Mouse (Mus musculus) A20 (cell line): ENCODE results near the gene Usp5.
"Not testable (repeated sequence)": the region's sequence is repeated elsewhere in the genome, so short reads cannot be mapped to it uniquely, and the experiment has no call there.

Source experiments
- DNase-seq: peaks from one replicate; pipeline ENCODE4 v3.0.0-alpha.2; 2011; ENCODE audit warnings: low read depth, low spot score

Gene Usp5

DNA sequence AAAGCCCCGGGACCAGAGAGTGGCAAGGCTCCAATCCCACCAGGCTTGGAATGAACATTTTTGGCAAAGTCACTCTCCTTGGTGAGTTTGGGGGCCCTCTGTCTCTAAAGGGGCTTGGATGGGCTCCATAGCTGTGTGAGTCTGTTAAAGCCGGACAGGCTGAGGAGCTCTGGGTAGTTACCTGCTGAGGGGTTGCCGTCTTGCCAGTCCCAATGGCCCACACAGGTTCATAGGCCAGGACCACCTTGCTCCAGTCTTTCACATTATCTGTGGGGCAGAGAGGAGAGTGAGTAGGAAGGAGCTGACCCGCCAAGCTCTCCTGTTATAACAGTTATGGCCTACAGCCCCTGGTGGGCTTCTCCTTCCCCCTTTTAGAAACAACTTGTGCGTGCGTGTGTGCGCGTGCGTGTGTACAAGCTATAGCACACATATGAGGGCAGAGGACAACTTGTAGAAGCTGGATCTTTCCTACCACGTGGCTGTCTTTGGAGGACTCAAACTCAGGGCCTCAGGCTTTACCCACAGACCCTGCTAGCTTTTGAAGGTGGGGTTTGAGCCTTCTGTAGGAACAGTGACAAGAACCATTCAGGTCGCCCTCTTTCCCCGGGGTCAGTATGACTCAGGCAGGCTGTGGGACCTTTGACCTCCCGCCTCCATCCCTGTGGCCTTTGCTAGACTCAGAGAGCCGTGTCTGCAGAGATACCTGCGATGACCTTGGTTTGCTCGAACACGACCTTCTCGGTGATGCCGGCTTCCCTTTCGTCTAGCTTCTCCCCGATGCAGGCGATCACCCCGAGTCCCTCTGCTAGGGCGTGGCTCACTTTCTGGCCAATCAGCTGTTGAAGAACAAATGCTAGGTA lies 17.4 kb downstream of the Usp5 start:
- DNase-seq: no peak

DNA sequence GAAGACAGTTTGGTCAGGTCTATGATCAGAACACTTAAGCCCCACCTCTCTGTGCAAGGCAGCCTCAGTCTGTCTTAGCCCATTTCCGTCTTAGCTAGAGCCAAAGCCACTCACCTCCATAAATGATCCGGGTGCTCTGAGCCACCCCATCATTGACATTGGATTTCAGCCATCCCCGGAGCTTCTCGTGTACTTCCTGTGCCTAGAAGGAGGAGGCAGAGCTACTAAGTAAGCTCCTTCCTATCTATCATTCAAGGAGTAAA lies 17.9 kb downstream of the Usp5 start:
- no peak for DNase-seq

DNA sequence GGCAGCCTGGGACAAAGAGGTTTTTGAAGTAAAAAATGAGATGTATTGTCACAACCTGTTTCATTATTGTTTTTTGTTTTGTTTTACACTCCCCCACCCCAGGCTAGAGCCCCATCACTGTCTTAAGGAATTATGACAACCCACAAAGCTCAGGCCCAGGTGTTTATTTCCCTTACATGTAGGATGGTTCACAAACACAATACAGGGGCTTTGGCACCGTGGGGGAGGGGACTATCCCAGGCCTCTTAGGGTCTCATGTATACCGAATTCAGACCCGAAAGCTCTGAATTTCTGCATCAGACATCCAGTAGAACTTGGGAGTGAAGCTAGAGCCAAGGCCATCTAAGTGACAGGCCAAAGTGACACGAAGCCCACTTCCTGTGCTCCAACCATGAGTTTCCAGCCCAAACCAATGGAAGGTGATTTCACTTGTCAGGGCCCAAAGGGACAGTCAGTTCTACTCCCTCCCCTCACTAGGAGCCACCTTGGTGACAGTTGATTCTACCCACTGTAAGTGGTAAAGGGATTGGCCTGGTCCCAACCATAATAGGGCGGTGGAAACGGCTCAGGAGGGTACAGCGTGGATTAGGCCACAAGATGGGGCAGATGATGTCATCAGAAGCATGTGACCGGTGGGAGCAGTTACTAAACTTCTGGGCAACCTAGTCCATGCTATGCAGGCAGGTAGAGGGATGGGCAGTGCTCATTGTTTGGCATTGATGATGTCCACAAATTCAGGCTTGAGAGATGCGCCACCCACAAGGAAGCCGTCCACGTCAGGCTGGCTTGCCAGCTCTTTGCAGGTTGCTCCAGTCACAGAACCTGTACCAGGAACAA lies 18.5 kb downstream of the Usp5 start:
- DNase-seq: not testable (repeated sequence)

DNA sequence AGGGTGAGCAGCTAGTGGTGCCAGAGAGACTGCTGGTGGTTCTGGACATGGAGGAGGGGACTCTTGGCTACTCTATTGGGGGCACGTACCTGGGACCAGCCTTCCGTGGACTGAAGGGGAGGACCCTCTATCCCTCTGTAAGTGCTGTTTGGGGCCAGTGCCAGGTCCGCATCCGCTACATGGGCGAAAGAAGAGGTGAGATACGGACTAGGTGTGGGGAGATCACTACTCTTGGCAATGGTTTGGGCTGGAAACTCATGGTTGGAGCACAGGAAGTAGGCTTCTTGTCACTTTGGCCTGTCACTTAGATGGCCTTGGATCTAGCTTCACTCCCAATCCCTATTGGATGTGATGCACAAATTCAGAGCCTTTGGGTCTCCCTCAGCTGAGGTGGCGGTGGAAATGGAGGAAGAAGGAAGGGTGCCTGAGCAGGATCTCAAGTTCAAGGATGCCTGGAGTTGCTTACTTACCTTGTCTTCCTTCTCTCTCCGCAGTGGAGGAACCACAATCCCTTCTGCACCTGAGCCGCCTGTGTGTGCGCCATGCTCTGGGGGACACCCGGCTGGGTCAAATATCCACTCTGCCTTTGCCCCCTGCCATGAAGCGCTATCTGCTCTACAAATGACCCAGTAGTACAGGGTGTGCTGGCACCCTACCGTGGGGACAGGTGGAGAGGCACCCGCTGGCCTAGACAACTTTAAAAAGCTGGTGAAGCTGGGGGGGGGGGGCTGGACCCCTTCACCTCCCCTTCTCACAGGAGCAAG lies 19.3 kb downstream of the Usp5 start:
- peak; percentile 60 for DNase-seq

DNA sequence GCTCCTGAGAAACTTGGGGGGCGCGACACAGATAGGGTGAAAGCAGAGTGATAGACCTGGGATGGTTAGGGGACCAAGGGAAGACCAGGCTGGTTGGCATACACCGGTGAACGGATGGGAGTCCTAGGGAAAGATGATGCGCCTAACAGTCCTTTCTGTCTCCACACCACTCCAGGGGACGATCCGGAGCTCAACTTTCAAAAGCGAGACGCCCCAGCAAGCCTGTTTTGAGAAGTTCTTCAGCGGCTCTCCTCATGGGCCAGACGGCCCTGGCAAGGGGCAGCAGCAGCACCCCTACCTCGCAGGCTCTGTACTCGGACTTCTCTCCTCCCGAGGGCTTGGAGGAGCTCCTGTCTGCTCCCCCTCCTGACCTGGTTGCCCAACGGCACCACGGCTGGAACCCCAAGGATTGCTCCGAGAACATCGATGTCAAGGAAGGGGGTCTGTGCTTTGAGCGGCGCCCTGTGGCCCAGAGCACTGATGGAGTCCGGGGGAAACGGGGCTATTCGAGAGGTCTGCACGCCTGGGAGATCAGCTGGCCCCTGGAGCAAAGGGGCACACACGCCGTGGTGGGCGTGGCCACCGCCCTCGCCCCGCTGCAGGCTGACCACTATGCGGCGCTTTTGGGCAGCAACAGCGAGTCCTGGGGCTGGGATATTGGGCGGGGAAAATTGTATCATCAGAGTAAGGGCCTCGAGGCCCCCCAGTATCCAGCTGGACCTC lies 20.1 kb downstream of the Usp5 start:
- no peak for DNase-seq

DNA sequence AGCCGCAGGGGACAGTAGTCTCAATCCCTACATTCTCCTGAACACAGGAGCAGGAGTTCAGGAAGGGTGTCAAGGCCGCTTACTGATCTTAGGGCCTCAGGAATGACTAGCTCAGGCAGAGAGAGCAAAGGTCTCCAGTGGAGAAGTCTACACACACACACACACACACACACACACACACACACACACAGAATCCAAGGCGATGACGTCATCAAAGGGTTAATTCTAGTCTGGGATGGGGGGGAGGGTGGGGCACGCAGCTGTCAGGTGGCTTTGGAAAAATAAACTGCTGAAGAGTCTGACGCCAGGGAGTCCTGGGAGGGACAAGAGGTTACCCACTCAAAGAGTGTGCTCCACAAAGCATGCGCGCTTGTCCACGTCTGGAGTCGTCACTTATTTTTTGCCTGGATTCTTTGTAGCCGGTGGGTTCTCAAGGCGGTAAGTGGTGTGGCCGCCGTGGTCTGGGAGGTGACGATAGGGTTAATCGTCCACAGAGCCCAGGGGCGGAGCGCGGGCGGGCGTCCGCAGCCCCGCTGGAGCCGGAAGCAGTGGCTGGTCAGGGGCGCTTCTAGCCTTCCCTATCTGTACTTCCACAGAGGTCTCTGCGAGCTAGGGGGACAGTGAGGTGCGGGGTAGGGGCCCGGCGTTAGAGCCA lies 20.8 kb downstream of the Usp5 start, which contains the start of gene Spsb2:
Spsb2 (plus strand) TSS at position 304 of the 655 bp plus-strand sequence.
- DNase-seq: peak; percentile 21

DNA sequence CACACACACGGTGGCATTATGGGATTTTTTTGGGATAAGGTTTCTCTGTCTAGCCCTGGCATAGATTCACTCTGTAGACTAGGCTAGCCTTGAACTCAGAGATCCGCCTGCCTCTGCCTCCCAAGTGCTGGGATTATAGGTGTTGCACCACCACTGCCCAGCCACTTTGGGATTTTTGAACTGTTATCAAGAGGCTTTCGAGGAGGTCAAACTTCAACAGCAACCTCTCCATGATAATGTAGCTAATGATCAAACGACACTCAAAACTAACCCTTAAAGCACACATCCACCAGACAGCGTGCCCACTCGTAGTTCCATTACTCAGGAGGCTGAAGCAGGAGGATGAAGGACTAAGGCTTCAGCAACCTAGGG lies 21.3 kb downstream of the Usp5 start:
- no peak for DNase-seq

DNA sequence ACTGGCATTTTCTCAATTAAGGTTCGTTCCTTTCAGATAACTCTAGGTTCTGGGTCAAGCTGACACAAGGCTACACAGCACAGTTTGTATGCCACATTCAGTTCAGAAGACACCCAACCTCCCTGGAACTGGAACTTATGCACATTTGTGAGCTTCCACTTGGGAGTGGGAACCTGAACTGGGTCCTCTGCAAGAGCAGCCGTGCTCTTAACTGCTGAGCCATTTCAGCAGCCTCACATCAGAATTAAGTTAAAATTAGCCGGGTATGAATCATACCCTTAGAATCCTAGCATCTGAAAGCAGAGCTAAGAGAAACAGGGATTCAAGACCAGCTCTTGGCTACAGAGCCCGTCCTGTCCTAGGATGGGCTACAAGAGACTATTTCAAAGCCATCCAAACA lies 21.9 kb downstream of the Usp5 start:
- peak; percentile 33 for DNase-seq

DNA sequence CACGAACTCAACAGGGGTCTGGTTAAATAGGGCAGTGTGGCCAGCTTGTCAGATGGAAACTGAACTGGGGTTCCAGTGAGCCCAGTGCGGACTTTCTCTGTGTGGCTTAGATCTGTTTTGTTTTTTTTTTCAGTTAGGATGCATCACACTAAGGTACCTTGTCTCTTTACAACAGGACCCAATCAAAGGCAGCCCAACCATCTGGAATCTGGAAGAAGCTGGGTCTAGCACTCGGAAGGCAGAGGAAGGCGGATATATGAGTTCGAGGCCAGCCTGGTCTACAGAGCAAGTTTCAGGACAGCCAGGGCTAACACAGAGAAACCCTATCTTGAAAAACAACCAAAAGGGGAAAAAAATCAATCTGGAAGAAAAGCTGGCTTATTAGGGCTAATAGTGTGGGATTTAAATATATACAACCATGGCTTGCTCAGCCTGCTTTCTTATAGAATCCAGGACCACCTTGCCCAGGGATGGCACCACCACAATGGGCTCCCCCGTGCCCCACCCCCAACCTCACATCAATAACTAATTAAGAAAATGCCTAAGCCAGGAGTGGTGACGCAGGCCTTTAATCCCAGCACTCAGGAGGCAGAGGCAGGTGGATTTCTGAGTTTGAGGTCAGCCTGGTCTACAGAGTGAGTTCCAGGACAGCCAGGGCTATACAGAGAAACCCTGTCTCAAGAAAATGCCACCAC lies 22.7 kb downstream of the Usp5 start:
- no peak for DNase-seq

DNA sequence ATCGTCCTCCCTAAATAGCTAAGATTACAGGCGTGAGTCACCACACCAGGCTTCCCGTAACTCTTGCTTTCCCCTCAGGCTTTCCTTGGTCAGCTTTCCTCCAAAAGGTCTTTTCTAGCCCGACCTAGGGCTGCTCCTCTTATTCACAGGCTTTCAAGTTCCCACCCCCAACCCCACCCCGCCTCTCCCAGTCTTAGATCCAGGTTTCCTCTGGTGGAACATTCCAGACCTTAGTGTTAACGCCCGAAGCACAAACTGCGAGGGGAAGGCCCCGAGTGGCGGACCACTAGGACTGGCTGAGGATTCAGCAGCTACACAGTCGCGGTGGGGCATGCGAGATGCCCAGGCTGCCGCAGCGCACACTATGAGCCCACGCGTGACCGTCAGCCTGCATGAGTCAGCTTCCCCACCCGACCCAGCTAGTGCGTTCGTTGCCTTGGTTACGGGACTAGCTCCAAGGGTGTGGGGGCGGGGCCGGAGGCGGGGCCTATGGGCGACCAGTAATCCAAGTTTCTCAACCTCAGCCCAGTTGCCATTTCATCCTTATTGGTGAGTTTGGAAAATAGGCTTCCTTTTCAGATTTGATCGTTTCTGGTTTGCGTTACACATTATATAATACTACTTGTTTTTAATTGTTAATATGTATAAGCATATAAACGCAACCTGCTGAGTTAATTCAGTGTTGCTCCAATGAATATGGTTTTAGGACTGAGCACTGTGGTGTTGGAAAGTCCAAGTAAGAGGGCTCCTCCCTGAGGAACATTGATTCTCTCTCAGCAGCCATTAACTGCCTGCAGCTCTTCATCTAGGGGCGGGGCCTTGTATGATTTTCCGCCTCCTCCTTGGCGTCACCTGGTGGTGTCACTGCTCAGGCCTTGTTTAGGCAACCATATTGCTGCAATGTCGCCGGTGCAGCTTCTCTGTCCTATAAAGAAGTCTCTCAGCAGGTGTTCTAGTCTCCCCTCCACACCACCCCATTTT lies 23.7 kb downstream of the Usp5 start:
- DNase-seq: peak; percentile 89

DNA sequence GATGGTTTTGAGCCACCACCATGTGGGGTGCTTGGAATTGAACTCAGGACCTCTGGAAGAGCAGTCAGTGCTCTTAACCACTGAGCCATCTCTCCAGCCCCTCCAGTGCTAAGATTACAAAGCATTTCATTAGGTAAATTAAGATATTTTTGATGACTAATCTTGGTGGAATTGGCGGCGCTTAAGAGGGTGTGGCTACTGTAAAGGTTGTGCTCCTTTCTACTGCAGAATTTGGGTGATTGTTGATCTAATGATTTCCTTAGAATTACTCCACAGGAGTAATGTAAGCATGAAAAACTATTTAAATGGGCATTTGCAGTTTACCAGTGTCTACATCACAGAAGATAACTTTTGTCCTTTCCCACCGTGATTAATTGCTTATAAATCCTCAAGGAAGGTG lies 24.9 kb downstream of the Usp5 start:
- DNase-seq: no peak

DNA sequence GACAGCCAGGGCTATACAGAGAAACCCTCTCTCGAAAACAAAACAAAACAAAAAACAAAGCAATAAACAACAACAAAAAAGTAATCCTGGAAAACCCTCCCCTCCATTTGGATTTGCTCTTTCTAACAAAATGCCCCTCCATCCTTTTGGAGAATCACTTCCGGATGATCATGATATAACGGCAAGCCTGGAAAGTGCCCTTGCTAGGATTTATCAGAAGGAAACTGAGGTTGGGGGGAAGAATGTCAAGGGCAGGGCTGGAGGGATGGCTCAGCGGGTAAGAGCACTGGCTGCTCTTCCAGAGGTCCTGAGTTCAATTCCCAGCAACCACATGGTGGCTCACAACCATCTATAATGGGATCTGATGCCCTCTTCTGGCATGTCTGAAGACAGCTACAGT lies 25.6 kb downstream of the Usp5 start:
- DNase-seq: not testable (repeated sequence)

DNA sequence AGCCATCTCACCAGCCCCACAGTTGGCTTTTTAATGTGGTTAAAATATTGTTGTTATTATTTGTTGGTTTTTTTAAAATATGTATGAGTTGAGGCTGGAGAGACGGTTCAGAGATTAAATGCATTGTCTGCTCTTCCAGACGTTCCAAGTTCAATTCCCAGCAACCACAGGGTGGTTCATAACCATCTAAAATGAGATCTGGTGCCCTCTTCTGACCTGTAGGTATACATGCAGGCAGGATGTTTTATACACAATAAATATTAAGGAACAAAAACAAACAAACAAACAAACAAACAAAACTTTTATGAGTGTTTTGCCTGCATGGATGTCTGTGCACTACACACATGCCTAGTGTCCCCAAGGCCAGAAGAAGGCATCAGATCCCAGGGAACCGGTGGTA lies 26.2 kb downstream of the Usp5 start:
- DNase-seq: no peak

DNA sequence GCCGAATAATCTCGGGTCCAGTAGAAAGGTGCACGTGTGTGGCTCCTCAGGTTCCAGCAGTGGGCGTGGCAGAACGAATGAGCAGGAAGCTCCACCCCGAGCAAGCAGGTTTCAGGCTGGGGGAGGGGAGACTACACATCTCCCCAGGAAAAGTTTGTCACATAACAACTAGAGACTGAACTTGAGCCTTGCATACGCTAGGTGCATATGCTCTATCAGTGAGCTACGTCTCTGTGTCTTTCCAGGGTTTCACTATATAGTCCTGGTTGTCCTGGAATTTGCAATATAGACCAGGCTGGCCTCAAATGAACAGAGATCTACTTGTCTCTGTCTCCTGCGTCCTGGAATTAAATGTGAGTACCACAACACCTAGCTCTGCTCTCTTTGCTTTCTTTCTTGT lies 26.9 kb downstream of the Usp5 start:
- DNase-seq: not testable (repeated sequence)

DNA sequence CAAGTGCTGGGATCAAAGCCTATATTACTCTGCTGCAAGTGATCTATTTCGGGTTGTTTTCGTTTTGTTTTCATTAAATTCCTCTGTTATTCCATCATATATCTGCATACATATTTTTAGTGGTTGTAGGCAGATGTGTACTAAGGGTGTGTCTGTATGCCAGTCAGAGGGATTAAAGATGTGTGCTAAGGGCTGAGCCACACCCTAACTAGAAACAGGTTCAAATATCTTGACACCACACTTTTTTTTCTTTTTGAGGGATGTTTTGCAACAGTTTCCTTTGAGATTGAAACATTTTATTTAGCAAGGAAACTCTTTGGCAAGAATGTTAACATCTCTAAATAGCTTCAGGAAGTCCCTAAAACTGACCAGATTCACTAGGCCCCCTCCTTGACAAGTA lies 33.1 kb downstream of the Usp5 start:
- no peak for DNase-seq

DNA sequence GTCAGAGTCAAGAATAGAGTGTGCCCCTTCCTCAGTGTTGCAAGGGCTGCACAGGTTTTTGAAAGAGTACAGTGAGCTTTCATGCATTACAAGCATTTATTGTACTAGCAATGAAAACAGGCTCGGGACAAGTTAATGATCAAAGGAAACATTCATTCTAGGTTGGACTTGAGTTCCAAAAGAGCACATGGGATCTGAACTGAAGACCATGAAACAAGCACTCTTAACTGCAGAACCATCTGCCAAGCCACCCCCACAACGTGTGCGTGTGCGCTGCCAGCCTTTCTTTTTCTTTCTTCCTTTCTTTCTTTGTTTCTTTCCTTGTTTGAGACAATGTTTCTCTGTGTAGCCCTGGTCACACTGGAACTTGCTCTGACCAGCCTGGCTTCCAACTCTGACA lies 33.5 kb downstream of the Usp5 start:
- DNase-seq: no peak

DNA sequence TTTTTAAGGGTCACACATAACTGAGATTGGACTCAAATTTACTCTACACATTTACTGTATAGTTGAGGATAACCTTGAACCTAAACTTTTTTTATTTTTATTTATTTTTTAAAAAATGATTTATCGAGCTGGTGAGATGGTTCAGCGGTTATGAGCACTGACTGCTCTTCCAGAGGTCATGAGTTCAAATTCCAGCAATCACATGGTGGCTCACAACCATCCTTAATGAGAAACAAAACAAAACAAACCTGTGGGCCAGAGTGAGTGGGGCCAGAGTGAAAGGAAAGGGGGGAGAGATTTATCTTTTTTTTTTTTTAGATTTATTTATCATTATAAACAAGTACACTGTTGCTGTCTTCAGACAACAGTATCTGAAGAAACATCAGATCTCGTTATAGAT lies 37.4 kb downstream of the Usp5 start:
- DNase-seq: no peak

DNA sequence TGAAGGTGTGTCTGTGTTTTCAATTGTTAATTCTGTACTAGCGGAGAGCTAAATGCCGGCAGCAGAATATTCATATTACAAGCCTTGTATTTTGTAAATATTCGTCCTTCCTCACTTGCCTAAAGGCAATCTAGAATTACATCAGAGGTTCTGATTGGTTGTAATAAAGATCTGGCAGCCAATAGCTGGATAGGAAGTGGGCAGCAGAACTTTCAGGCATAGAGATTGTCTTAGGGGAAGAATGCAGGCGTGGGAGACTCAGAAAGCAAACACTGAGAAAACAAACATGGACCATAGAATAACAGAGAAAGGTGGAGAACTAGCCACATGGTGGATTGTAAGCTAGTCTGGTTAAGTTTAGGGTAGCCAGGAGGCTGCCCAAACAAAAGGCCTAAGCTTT lies 39.2 kb downstream of the Usp5 start:
- DNase-seq: no peak

DNA sequence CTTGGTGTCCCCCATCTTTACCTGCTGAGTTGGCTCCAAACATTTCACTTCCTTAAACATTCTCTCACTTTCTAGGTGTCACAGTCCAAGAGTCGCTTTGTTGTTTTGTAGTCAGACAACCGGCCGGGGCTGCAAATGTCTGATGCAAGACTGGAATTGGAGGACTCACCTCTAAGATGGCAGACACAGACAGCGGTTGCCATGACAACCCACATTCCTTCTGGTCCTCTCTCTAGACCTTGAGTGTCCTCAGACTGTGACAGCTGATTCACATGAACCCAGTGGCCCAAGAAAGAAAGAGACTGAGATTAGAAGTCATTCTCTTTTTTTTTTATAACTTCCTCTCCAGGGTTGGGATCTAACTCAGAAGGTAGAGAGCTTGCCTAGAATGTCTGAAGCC lies 39.8 kb downstream of the Usp5 start:
- no peak for DNase-seq
